In genomic region chr11:118511851-118512250, GRCm38 (mm10) we compare ENCODE assay signal across 8 mouse cellular contexts. TPM values are rescaled to one million over a fixed set of nuclear protein-coding genes. Genes with fewer than 3 reads are reported as not detected.
A peak's percentile ranks its signal among the peaks of the same experiment; 100 is the strongest.
DNase-seq lines count a peak whose midpoint lies in the region; ATAC-seq and TF ChIP-seq lines count a peak whose summit lies in the region.

No protein-coding gene starts in this region.

- no peak overlapping the region for H3K9ac ChIP-seq in forebrain, embryonic 12.5 days
- H3K9ac ChIP-seq in stomach, postnatal 0 days (ENCODE audit: low read length): no peak overlapping the region

- no peak for TF ChIP-seq CTCF in stomach, postnatal 0 days (IDR thresholded peaks at IDR 0.05; ENCODE audit: low read depth)

- H3K27me3 ChIP-seq in forebrain, embryonic 12.5 days: peaks cover 3% of the 10 kb centered on the region
- no peaks in the 10 kb centered on the region for H3K27me3 ChIP-seq in stomach, postnatal 0 days (ENCODE audit: control insufficient read depth, insufficient read depth, low read length)

- DNase-seq in cerebellum, adult 18-20 months: peak; percentile 46 to 62
- DNase-seq in cerebellum, adult 8-10 months: no peak
- peak; percentile 84 for DNase-seq in 3134 (ENCODE audit: extremely low read depth, insufficient read length, low spot score)
- DNase-seq in kidney, adult 18-20 months: peak; percentile 68
- peak; percentile 36 to 55 for DNase-seq in left cerebral cortex, postnatal 36 days (ENCODE audit: low spot score in 2 of 2)
- peak; percentile 45 for DNase-seq in stomach, postnatal 0 days (ENCODE audit: low spot score)
- no peak for DNase-seq in natural killer cell, adult 2 months (ENCODE audit: low spot score in 2 of 2)

- peak; percentile 49; the same call in 1 of the 2 replicates for ATAC-seq in forebrain, embryonic 12.5 days (ENCODE audit: low FRiP score)
- no peak for ATAC-seq in stomach, postnatal 0 days (ENCODE audit: low FRiP score, low TSS enrichment)

- H3K27ac ChIP-seq in forebrain, embryonic 12.5 days: 0 out of 2 replicates have a peak overlapping the region, but pooled peaks have one; percentile 46
- no peak overlapping the region for H3K27ac ChIP-seq in stomach, postnatal 0 days (replicated peaks)

- WGBS in forebrain, embryonic 12.5 days: 66% methylated on average over 6 of the region's 6 CpGs
- WGBS in stomach, postnatal 0 days: 25% methylated on average over 6 of the region's 6 CpGs

- intact Hi-C loops in left cerebral cortex, postnatal 36 days (cut with DNase I): no loop called here

- H3K9me3 ChIP-seq in forebrain, embryonic 12.5 days: no peaks in the 10 kb centered on the region
- H3K9me3 ChIP-seq in stomach, postnatal 0 days (ENCODE audit: control insufficient read depth, low read length): no peaks in the 10 kb centered on the region

- peaks cover 20% of the 10 kb centered on the region for H3K4me1 ChIP-seq in forebrain, embryonic 12.5 days
- H3K4me1 ChIP-seq in stomach, postnatal 0 days (replicated peaks; ENCODE audit: control insufficient read depth, insufficient read depth): no peaks in the 10 kb centered on the region

- no peak for TF ChIP-seq EP300 in stomach, postnatal 0 days (optimal IDR thresholded peaks at IDR 0.05)

- no peak overlapping the region for H3K4me3 ChIP-seq in forebrain, embryonic 12.5 days (replicated peaks)
- H3K4me3 ChIP-seq in stomach, postnatal 0 days (ENCODE audit: low read depth, low read length): no peak overlapping the region

- no peak overlapping the region; the same call in 1 of the 2 replicates for H3K4me2 ChIP-seq in forebrain, embryonic 12.5 days
- no peak overlapping the region for H3K4me2 ChIP-seq in stomach, postnatal 0 days (replicated peaks; ENCODE audit: low read depth)

- no peaks in the 10 kb centered on the region for H3K36me3 ChIP-seq in forebrain, embryonic 12.5 days (replicated peaks)
- no peaks in the 10 kb centered on the region for H3K36me3 ChIP-seq in stomach, postnatal 0 days (ENCODE audit: control insufficient read depth, insufficient read depth, low read length)

RNA-seq across cellular contexts. Expression of gene Engase, which starts 35.2 kb away (rescaled TPM):
- 6.2 and 9.0 TPM in 2 replicates for polyA plus RNA-seq in forebrain, embryonic 12.5 days (2016; fragmentation: Nextera tagmentation; extraction: Ambion mirVana)
- 10 to 100 TPM; 10.8 to 11.1 TPM for total RNA-seq in left cerebral cortex, postnatal 36 days (2021)
- polyA plus RNA-seq in stomach, postnatal 0 days (2015; fragmentation: Nextera tagmentation; extraction: Ambion mirVana): 12.6 and 13.7 TPM in 2 replicates

Comparison
In these comparisons a context has a peak if more than half of its experiments do, and no peak if none do; other contexts are left out.
1. DNase-seq: peak in cerebellum, adult 18-20 months (2 of 2), 3134 (single experiment), kidney, adult 18-20 months (single experiment), left cerebral cortex, postnatal 36 days (2 of 2) and stomach, postnatal 0 days (single experiment); none in cerebellum, adult 8-10 months (single experiment) and natural killer cell, adult 2 months (0 of 2).